Mouse (Mus musculus): ENCODE results near the gene Fra10ac1.

Fra10ac1 gene

GRCm38 (mm10) chr19:38228699-38229098 lies 4.7 kb upstream of the Fra10ac1 start:
- no peak for DNase-seq

GRCm38 (mm10) chr19:38224685-38225060 lies 717 bp upstream of the Fra10ac1 start:
- DNase-seq = peak; percentile 4

- DNase-seq = no peak
These were observed 526 bp downstream of the Fra10ac1 start for GRCm38 (mm10) chr19:38223356-38223904.

- no peak for DNase-seq
These were observed 6.3 kb downstream of the Fra10ac1 start for GRCm38 (mm10) chr19:38217696-38218095.

- no peak for DNase-seq
These were observed 17.3 kb downstream of the Fra10ac1 start for GRCm38 (mm10) chr19:38206669-38207068.

DNA sequence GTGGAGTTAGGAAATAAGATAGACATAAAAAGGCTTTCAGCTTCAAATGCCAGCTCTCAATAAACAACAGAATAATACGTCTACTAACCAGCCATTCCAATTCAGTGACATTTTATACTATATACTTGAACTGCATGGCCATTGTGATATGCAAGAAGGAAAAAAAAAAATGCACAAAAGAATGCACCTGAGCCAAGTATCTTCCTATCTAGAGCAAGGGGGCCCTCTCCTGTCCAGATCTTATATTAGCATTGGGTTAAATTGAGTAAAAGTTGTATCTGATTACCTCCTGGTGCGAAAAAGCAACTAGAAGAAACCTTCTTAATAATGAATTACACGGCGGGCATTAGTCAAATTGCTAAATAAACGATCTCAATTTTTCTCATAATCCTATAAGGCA lies 25.2 kb downstream of the Fra10ac1 start:
- no peak for DNase-seq

GRCm38 (mm10) chr19:38195245-38195644 lies 28.7 kb downstream of the Fra10ac1 start:
- no peak for DNase-seq

DNA sequence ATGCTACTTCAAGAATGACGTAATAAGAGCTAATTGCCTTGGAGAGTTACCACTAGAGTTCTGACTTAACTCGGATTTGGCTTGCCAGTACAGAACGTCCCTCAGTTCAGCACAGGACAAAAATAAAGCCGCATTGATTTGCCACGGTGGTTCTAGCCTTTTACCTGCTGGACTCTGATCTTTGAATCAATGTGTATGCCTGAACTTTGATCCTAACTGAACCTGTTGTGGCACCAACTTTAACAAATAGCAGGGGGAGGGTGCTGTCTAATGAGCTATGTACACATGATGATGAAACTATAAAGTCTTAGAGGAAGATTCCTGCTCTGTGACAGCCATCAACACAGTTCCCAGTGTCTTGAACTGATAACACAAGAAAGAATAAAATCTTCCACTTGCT lies 32.5 kb downstream of the Fra10ac1 start:
- DNase-seq = no peak

DNA sequence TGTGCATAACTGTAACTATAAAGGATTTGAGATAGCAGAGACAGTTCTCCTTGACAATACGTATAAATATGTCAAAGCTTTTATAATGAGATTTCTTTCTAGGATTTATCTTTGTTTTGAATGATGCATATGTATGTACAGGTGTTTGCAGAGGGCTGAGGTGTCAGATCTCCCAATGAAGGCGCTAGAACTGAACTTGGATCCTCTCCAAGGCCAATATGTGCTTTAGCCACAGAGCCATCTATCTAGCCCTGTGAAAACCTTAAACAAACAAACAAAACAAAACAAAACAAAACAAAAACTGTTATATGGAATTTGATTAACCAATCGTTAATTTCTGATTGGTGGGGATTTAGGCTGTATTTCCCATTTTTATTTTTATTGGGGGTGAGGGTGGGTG lies 33.4 kb downstream of the Fra10ac1 start:
- DNase-seq = no peak

DNA sequence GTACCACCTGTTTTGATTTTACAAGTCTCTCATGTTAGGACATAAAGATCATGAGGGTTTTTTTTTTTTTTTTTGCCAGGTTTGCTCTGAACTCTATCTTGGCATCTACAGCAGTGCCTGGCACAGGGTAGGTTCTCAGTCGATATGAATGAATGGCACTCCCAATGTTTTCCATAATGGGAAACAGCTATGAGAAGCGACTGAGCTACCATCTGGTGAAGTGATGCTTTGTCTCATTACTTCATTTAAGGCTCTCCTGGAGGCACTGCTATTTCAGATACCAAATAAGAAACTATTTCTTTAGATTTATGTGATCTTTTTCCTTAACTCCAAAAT lies 36.6 kb downstream of the Fra10ac1 start:
- DNase-seq = no peak

- no peak for DNase-seq
These were observed 37.2 kb downstream of the Fra10ac1 start for GRCm38 (mm10) chr19:38186631-38187344.

GRCm38 (mm10) chr19:38179675-38180074 lies 44.3 kb downstream of the Fra10ac1 start:
- no peak for DNase-seq

DNA sequence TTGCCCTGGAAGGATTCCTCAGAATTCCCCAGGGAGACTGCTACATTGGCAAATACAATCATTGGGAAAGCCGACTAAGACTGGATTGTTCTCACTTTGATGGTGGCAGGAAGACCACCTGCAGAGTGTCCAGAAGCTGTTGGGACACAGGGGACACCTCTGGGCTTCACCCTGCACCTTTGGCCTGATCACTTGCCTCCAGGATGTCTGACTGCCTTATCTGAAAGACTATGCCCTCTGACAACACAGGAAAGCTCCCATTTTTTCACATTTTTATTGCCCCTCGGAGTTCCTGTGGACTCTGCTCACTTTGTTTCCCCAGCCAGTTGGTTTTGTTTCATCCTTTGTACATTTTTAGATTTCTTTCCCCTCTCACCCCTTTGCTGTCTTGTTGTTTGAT lies 59.3 kb downstream of the Fra10ac1 start:
- DNase-seq = no peak

DNA sequence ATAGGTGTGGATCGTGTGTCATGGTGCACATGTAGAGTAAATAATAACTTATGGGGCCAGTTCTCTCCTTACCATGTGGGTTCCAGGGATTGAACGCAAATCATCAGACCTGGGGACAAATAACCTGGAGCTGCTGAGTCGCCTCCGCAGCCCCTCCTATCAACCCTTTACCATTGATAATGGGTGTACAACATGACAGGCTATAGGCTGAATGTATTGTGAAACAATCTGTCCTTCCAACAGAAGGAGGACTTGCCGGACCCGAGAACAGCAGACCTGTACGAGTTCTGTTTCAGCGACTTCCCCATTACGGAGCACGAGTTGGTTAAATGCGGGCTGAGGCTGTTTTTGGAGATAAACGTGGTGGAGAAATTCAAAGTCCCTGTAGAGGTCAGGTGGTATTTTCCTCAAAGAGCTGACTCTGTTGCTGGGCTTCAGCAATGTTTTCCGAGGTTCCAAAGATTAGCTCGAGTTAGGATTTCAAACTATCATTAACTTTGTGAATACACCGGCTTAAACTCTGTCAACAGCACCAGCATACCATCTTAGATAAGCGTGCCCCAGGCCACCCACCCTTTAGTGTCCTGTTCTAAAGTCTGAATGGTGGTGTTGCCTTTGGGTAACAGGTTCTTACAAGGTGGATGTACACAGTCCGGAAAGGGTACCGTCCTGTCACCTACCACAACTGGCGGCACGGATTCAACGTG lies 62.2 kb downstream of the Fra10ac1 start:
- DNase-seq = no peak

GRCm38 (mm10) chr19:38156243-38156642 lies 67.7 kb downstream of the Fra10ac1 start:
- no peak for DNase-seq

GRCm38 (mm10) chr19:38143540-38144271 lies 80.2 kb downstream of the Fra10ac1 start:
- DNase-seq = no peak
